Mouse (Mus musculus) mouse embryonic stem cell (cell line): ENCODE measurements around the gene Kcnk12.

Experiments
- in situ Hi-C, 2 experiments: fragments of 300-500 bp; cut with MboI; formaldehyde crosslinking; loops; 1 replicate in 1 of 2; 3 replicates in 1 of 2; pipeline ENCODE4 v1.14.3; 2019 to 2020; ENCODE audit warnings: low sequenced_read_pairs in 2 of 2, low pct_unique_long_range_greater_than_20kb in 1 of 2, mixed read lengths in 1 of 2; ENCODE audit not compliant: unreplicated experiment in 1 of 2

Gene Kcnk12

DNA sequence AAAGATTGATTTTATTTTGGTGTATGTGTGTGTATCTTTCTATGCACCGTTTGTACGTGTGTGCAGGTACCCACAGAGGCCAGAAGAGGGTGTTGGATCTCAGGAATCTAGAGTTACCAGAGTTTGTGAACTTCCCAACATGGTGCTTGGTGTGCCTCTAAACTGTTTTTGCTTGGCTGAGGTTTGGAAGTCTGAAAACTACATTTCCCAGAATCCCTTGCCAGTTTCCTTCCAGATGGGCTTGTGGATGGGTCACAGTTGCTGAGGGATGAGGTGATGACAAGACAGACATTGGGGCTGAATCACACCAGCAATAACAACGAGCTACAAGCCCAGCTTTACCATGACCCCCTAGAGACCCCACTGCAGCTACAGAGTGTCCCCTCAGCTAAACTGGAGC is 60.6 kb downstream of the Kcnk12 start:
- in situ Hi-C loops, result no loop called here

- in situ Hi-C loops, result no loop called here
Measured at GRCm38 (mm10) chr17:87734471-87734870, 63.3 kb downstream of the Kcnk12 start.

DNA sequence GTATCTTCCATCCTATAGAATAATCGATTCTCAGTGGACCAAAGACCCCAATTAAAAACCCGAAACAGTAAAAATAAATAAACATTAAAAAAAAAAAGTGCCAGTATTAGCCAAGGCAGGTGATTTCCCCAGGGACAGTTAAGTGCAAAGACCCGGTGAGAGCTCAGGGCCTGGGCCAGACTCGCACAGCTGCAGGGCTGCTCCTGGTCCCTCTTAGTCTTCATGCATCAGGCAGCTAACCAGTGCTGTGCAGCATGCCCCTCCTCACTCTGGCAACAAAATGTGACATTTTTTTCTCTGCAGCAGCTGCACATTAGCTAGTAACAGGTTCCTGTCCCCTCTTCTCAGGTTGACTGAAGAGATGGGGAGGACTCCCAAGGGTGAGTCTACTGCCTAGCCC is 65.8 kb downstream of the Kcnk12 start:
- in situ Hi-C loops, result no loop called here

DNA sequence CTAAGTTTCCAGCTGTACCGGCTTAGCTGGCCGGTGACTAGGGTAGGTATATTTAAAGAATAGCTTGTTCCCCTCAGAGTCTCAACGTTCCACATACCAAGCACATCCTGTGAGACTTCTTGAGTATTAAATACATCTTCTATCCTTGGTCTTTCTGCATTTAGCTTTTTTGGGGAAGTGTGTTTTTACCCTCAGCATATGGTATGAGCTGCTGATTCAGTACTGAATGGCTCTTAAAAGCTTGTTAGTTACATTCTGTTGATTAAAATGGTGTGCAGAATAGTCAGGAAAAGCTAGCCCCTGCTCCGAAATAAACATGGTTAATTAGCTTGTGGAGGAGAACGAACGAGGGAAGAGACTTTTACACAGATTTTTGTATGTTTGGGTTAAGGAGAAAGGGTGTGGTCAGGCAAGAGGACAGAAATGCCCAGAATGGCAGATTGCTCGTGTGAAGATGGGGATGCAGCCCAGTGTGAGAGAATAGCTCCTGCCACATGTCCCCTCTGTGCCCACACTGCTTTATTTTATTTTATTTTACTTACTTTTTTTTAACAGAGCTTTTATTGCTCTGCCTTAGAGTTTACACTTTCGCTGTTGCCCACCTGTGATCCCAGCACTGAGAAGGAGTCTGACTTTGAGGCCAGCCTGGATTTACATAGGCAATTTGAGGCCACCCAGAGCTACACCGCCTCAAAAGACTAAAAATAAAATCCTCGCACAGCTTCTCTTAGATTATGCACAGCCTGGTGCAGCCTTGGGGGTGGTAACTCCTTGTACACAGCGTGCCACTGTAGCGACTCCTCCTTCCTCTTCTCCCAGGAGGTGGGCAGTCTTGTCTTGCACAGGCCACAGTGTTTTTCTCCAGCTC is 71.1 kb downstream of the Kcnk12 start:
- in situ Hi-C loops, result no loop called here

- in situ Hi-C loops, result no loop called here
Measured at GRCm38 (mm10) chr17:87724727-87725126, 73.1 kb downstream of the Kcnk12 start.

- in situ Hi-C loops, result no loop called here
Measured at GRCm38 (mm10) chr17:87700101-87700500, 97.7 kb downstream of the Kcnk12 start.

DNA sequence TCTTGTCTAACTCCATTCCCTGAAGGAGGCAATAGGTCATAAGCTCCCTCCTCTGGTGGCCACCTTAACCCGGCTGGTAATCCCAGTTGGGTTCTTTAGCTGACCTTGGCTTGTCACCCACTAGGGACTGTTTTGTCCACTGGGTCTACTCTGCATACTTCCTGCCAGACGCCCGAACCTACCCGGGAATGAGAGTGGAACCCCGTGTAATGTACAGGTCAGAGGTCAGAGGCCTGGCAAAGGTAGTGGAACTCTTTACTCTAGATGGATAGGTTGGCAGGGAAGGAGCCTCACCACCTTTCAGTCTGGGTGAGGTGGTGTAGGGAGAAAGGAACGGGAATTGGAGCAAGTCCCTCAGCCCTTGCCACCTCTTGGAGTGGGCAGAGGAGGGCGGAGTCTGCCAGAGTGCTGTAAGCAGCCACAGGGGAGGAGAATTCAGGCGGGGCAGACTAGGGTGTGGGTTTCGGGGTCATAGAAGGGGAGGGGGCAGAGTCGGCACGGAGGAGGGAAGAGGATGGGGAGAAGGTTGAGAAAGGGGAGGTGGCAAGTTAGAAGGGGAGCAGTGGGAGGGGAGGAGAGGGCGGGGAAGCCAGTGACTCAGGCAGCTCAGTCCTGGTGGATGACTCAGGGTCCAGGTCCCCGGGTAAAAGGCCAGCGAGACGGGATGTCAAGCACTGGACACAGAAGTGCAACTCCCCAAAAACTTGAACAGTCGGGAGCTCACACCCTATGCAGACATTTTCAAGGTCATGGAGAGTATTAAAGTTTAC is 98.6 kb downstream of the Kcnk12 start:
- in situ Hi-C loops, result no loop called here

GRCm38 (mm10) chr17:87696814-87697213 is 101.0 kb downstream of the Kcnk12 start:
- in situ Hi-C loops, result no loop called here

GRCm38 (mm10) chr17:87695874-87696465 is 101.8 kb downstream of the Kcnk12 start:
- in situ Hi-C loops, result no loop called here
